Mouse (Mus musculus): ENCODE measurements at regions not wholly inside any gene's neighbourhood (a gene's known extent, or its start where the extent isn't known, plus 50 kb on each side); places are given as distances from the start of the nearest gene placed in this dataset.
A peak's percentile ranks its signal among the peaks of the same experiment; 100 is the strongest.

DNA sequence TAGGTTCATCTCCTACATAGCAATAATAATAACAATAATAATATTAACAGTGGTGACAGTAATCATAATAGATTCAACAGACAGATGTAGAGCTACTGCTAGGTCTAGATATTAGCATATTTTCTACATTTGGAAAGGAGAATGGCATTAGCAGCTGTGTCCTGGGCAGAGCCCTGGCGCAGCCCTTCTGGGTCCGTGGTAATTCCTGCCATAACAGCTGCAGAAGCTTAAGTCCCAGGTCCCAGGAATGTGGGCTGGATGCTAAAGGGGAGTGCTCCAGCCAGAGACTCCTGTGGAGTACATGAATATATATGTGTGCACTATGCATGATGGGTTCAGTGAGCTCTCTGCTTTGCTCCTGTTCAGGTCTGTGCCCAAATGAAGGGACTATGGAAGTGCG is 262.7 kb upstream of the Hs6st1 start:
- no peak for DNase-seq

DNA sequence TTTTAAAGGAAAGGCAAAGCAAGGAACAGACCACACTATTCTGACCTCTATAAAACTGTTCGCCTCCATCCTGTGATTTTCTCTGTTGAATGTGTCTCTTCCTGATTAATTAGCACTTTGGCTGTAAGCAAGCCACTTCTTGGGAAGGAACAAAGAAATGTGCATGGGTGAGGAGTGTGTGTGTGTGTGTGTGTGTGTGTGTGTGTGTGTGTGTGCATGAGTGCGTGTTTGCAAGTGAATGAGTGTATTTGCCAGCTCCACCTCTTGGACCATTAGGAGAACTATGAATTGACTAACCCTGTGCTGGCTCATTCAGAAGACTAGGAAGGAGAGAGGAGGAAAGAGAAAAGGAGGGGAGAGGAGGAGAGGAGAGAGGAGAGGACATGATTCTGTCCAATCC is 261.9 kb upstream of the Hs6st1 start:
- DNase-seq: no peak

GRCm38 (mm10) chr1:35806731-35807130 is 261.5 kb upstream of the Hs6st1 start:
- DNase-seq: no peak

GRCm38 (mm10) chr1:35808894-35809293 is 259.3 kb upstream of the Hs6st1 start:
- no peak for DNase-seq

DNA sequence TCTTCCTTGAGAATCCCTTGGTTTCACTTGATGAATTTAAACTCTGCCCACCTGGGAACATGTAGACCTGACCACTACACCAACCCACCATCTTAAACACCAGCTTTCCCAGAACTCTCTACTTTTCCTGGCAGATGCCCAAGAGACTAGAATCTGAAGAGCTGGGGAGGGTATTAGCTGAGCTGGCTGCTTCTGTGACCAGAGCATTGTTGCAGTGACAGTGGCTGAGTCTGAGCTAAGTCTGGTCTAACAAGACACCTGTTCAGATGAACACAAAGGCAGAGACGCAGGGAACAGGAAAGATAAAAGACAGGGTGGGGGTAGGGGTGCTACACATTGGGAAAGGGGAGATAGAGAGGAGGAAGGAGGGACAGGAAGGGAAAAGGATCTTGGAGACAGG is 258.9 kb upstream of the Hs6st1 start:
- no peak for DNase-seq

DNA sequence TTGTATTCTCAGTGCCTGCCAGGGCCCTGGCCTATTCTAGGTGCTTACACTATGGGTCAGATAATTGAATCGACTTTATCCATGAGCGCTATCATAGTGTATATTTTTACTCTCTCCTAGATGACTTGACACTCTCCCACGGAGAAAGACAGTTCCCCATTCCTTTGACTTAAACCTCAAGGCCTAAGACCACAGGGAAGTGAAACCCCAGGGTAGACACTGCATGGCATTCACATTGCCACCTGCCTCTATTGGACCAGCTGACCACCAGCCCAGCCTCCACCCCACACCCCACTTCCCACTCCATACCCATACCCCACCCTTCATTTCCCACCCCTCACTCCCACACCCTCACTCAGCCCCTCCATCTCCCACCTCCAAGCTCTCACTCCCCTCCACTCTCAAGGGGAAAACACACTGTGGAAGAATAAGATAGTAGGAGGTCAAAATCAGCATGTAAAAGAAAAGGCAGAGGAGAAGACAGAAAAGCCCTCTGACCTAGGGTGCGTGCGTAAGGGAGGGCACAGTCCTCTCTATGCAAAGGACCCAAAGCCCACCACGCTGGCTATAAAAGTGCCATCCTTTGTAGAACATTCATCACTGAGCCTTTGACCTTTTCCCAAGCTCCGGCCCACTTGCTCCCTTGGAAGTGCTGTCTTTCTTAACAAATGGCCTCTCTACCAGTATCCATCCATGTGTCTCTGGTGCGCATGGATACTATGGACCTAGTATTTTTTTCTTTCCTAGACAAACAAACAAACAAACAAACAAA is 257.4 kb upstream of the Hs6st1 start:
- DNase-seq: no peak

DNA sequence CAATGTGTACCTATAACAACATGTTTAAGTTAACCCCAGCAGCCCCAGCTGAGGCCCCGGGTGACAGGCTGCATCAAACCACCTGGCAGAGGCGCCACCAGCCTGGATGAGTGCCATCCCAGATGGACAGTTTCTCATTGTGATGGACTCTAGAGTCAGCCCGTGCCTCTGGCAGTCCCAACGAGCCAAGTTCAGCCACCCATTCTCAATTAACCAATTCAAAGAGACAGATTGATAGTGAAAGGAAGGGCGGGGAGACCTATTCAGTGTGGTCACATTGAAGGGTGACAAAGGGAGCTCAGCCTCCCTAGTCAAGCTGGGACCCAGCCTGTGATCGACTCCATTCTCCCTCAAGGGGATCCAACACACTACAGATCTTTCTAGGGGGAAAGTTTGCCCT is 256.8 kb upstream of the Hs6st1 start:
- DNase-seq: no peak

- no peak for DNase-seq
Observed at GRCm38 (mm10) chr1:35811795-35812194, 256.4 kb upstream of the Hs6st1 start.

GRCm38 (mm10) chr1:35813625-35814024 is 254.6 kb upstream of the Hs6st1 start:
- DNase-seq: peak; percentile 37 to 38

DNA sequence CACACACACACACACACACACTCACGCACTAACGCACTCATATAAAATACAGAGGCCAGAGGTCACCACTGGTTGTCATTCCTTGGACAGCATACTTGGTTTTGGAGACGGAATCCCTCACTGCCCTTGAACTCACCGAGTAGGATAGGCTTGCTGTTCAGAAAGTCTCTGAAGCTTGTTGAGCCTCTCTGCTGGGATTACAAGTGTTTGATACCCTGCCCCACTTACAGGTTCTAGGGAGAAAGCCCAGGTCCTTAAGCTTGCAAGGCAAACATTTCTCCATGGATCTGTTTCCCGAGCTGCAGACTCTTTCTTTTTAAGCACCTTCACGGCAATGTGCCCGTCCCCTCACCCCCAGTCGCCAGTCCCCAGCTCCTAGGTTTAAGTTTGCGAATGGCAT is 254.0 kb upstream of the Hs6st1 start:
- DNase-seq: no peak

- no peak for DNase-seq
Observed at GRCm38 (mm10) chr1:35814751-35815150, 253.4 kb upstream of the Hs6st1 start.

DNA sequence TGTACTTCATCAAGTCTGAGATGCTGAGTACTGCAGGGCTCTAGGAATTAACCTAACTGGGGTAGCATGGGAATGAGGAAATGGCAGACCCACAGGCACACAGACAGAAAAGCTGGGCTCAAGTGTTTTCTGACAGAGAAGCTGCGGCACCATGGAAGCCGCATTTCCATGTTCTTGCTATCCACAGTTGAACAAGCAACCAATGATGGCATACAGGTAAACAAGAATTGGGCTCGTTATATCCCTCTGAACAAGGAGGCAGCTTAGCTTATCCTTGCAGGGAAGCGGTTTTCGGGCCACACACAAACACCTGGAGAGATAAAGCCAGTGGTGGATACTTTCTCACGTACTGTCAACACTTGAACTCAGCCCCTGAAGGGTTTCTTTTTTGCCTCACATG is 246.4 kb upstream of the Hs6st1 start:
- no peak for DNase-seq

- DNase-seq: no peak
Observed at GRCm38 (mm10) chr1:35822376-35823202, 245.6 kb upstream of the Hs6st1 start.

GRCm38 (mm10) chr1:35823496-35823895 is 244.7 kb upstream of the Hs6st1 start:
- no peak for DNase-seq

GRCm38 (mm10) chr1:35823981-35824880 is 244.0 kb upstream of the Hs6st1 start:
- no peak for DNase-seq

DNA sequence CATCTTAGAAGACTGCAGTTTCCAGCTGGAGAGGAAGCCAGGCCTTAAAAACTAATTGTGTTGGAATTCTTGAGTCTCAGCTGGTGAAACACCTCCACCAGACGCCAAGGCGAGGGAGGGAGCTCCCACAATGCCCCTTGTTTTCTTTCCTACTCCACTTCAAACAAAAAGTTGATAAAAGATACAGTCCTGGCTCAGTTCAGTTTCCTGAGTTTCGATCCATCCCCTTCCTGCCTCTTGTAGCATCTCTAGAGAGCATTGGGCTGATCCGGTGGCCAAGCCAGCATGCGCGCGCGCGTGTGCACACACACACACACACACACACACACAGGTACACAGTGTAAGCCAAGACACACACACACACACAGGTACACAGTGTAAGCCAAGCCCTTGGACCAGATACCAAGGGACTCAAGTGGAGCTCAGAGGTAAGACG is 242.7 kb upstream of the Hs6st1 start:
- DNase-seq: no peak

GRCm38 (mm10) chr1:35826575-35827114 is 241.6 kb upstream of the Hs6st1 start:
- no peak for DNase-seq

DNA sequence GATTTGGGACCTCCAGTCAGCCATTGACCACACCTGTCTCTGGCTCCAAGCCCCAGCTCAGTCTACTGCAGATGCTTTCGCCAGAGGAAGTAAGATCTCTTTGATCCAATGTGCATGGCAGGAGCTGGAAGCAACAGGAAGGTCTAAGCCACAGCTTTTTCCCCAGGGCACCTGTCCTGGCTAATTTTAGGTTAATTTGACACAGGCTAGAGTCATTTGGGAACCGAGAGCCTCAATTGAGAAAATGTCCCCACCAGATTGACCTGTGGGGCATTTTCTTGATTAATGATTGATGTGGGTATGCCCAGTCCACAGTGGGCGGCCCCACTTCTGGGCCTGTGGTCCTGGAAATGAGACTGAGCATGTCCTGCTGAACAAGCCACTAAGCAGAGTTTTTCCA is 240.7 kb upstream of the Hs6st1 start:
- DNase-seq: no peak

- no peak for DNase-seq
Observed at GRCm38 (mm10) chr1:35834180-35834579, 234.0 kb upstream of the Hs6st1 start.

GRCm38 (mm10) chr1:35836552-35836951 is 231.6 kb upstream of the Hs6st1 start:
- no peak for DNase-seq

DNA sequence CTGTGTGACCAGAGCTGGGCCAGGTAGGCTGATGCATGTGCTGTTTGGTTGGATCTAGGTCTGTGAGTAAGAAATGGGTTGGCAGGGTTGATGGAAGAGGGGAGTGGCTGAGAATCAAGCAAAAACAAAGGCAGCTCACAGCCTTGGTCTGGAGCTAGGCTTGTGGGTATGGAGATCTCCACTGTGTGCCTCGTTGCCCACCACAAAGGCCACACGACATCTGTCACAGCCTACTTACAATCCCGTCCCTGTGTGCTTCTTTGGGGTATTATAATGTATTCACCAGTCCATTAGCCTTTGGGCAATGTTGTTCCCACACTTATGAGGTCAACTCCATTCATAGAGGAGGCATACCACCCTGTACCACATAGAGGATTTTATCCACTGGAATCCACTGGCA is 229.6 kb upstream of the Hs6st1 start:
- no peak for DNase-seq

GRCm38 (mm10) chr1:35839446-35839845 is 228.8 kb upstream of the Hs6st1 start:
- DNase-seq: peak; percentile 32 to 44

DNA sequence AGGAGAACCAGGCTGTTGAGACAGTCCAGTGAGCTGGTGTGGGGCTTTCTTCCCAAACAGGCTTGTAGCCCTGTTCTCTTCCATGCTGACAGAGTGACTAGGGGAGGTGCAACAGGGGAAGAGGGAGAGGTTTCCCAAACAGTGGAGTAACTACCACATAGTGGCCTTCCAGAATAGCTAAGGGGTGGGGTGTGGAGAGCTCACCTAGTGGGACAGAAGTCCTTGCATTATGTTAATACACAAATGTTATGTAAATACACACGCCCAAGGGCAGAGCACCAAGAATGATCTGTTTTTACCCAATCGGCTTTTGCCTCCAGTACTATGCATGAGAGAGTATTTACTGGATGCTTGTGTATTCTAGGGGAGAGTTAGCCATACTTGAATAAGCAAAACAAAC is 226.6 kb upstream of the Hs6st1 start:
- no peak for DNase-seq

All from lung, adult 18-20 months (tissue).